Mouse (Mus musculus) hindbrain, embryonic 10.5 days (tissue): ENCODE data around the gene Luc7l2. TPM values are rescaled to one million over a fixed set of nuclear protein-coding genes. Genes with fewer than 3 reads are reported as not detected.

ENCODE experiments used
- DNase-seq: peaks from one replicate; pipeline ENCODE4 v3.0.0-alpha.2; 2017; ENCODE audit warnings: low spot score
- H3K27ac ChIP-seq: fragments of 300-500 bp; sonication (generic); 2 replicates; pipeline ENCODE4 v1.5.1; 2016; ENCODE audit warnings: mild to moderate bottlenecking, moderate library complexity
- H3K27me3 ChIP-seq: fragments of 300-500 bp; sonication (generic); 2 replicates; pipeline ENCODE4 v1.6.1; 2016; ENCODE audit warnings: mild to moderate bottlenecking; ENCODE audit not compliant: poor library complexity, insufficient read depth, severe bottlenecking
- H3K36me3 ChIP-seq: fragments of 300-500 bp; sonication (generic); 2 replicates; pipeline ENCODE4 v1.6.1; 2016; ENCODE audit warnings: mild to moderate bottlenecking, moderate library complexity
- H3K4me1 ChIP-seq: fragments of 300-500 bp; sonication (generic); replicated peaks from 2 replicates; pipeline ENCODE4 v1.6.1; 2016; ENCODE audit warnings: mild to moderate bottlenecking
- H3K4me3 ChIP-seq: fragments of 300-500 bp; sonication (generic); 2 replicates; pipeline ENCODE4 v1.5.1; 2016; ENCODE audit warnings: mild to moderate bottlenecking, moderate library complexity
- H3K9me3 ChIP-seq: fragments of 300-500 bp; sonication (generic); 2 replicates; pipeline ENCODE4 v1.6.1; 2016; ENCODE audit warnings: mild to moderate bottlenecking, moderate library complexity
- WGBS: fragments of 180-500 bp; shearing (Covaris S2); methylation state at CpG from one replicate; pipeline ENCODE4 v1.1.7; 2016; 5-methylcytosine and 5-hydroxymethylcytosine counted together
- polyA plus RNA-seq: library from polyadenylated mRNA; unstranded; fragments of >200 nt; fragmentation: Nextera tagmentation; extraction: Ambion mirVana; gene quantifications from 2 replicates; pipeline ENCODE4 v1.2.1, GENCODE M21; 2016

Luc7l2 gene
- polyA plus RNA-seq, 1 experiment from 2014 or later, result 32.7 TPM

- Histone ChIP-seq H3K36me3 (peaks cover 66% of the 10 kb centered on the region), H3K4me3 (no peak overlapping the region), H3K27ac (no peak overlapping the region), H3K4me1 (no peaks in the 10 kb centered on the region), H3K9me3 (peaks cover 10% of the 10 kb centered on the region; the same call in 1 of the 2 replicates), H3K27me3 (no peaks in the 10 kb centered on the region)
- DNase-seq, result peak; percentile 1
- 93% methylated on average over 1 of the region's 1 CpGs for WGBS
Observed at GRCm38 (mm10) chr6:38622406-38622805, 71.3 kb downstream of the Luc7l2 start.

- Histone ChIP-seq H3K4me1 (no peaks in the 10 kb centered on the region), H3K27ac (no peak overlapping the region), H3K36me3 (peaks cover 62% of the 10 kb centered on the region), H3K9me3 (0 out of 2 replicates have a peak, but pooled peaks cover 3% of the 10 kb centered on the region), H3K27me3 (no peaks in the 10 kb centered on the region), H3K4me3 (no peak overlapping the region)
- 98% methylated on average over 2 of the region's 2 CpGs for WGBS
- peak; percentile 2 for DNase-seq
Observed at GRCm38 (mm10) chr6:38623457-38623856, 72.3 kb downstream of the Luc7l2 start.

- H3K36me3 ChIP-seq, result peaks cover 53% of the 10 kb centered on the region
- H3K4me3 ChIP-seq, result no peak overlapping the region
- H3K27ac ChIP-seq, result no peak overlapping the region
- no peak for DNase-seq
- H3K27me3 ChIP-seq, result no peaks in the 10 kb centered on the region
- no peaks in the 10 kb centered on the region for H3K4me1 ChIP-seq
- 93% methylated on average over 1 of the region's 1 CpGs for WGBS
- no peaks in the 10 kb centered on the region for H3K9me3 ChIP-seq
Observed at GRCm38 (mm10) chr6:38624439-38624838, 73.3 kb downstream of the Luc7l2 start.

GRCm38 (mm10) chr6:38626086-38626485 is 75.0 kb downstream of the Luc7l2 start:
- H3K9me3 ChIP-seq, result no peaks in the 10 kb centered on the region
- no peaks in the 10 kb centered on the region for H3K27me3 ChIP-seq
- no peak overlapping the region for H3K27ac ChIP-seq
- H3K36me3 ChIP-seq, result peaks cover 38% of the 10 kb centered on the region
- DNase-seq, result no peak
- no peaks in the 10 kb centered on the region for H3K4me1 ChIP-seq
- H3K4me3 ChIP-seq, result no peak overlapping the region
- WGBS, result 95% methylated on average over 5 of the region's 5 CpGs

GRCm38 (mm10) chr6:38627081-38627480 is 75.9 kb downstream of the Luc7l2 start:
- Histone ChIP-seq H3K4me3 (no peak overlapping the region), H3K4me1 (no peaks in the 10 kb centered on the region), H3K9me3 (no peaks in the 10 kb centered on the region), H3K27me3 (no peaks in the 10 kb centered on the region), H3K36me3 (peaks cover 36% of the 10 kb centered on the region), H3K27ac (no peak overlapping the region)
- DNase-seq, result no peak
- whole genome bisulfite sequencing, result 97% methylated on average over 4 of the region's 4 CpGs

- Histone ChIP-seq H3K27me3 (peaks cover 4% of the 10 kb centered on the region), H3K27ac (no peak overlapping the region), H3K4me3 (no peak overlapping the region), H3K4me1 (no peaks in the 10 kb centered on the region), H3K36me3 (peaks cover 33% of the 10 kb centered on the region), H3K9me3 (no peaks in the 10 kb centered on the region)
- peak; percentile 1 for DNase-seq
- WGBS, result 84% methylated on average over 4 of the region's 4 CpGs
Observed at GRCm38 (mm10) chr6:38627486-38627885, 76.4 kb downstream of the Luc7l2 start.

GRCm38 (mm10) chr6:38629556-38629955 is 78.4 kb downstream of the Luc7l2 start:
- no peak overlapping the region for H3K4me3 ChIP-seq
- peaks cover 21% of the 10 kb centered on the region for H3K36me3 ChIP-seq
- no peaks in the 10 kb centered on the region for H3K4me1 ChIP-seq
- 87% methylated on average over 1 of the region's 1 CpGs for WGBS
- H3K27ac ChIP-seq, result no peak overlapping the region
- DNase-seq, result no peak
- H3K27me3 ChIP-seq, result peaks cover 24% of the 10 kb centered on the region
- no peaks in the 10 kb centered on the region for H3K9me3 ChIP-seq

GRCm38 (mm10) chr6:38632826-38633225 is 81.7 kb downstream of the Luc7l2 start:
- H3K4me3 ChIP-seq, result no peak overlapping the region
- H3K9me3 ChIP-seq, result no peaks in the 10 kb centered on the region
- WGBS, result 84% methylated on average over 2 of the region's 2 CpGs
- H3K4me1 ChIP-seq, result peaks cover 19% of the 10 kb centered on the region
- no peak overlapping the region for H3K27ac ChIP-seq
- H3K36me3 ChIP-seq, result 0 out of 2 replicates have a peak, but pooled peaks cover 4% of the 10 kb centered on the region
- DNase-seq, result no peak
- peaks cover 56% of the 10 kb centered on the region for H3K27me3 ChIP-seq

GRCm38 (mm10) chr6:38634461-38634860 is 83.3 kb downstream of the Luc7l2 start:
- peaks cover 19% of the 10 kb centered on the region for H3K4me1 ChIP-seq
- no peak overlapping the region for H3K27ac ChIP-seq
- WGBS, result 82% methylated on average over 8 of the region's 8 CpGs
- H3K9me3 ChIP-seq, result no peaks in the 10 kb centered on the region
- H3K4me3 ChIP-seq, result no peak overlapping the region
- no peak for DNase-seq
- no peaks in the 10 kb centered on the region for H3K36me3 ChIP-seq
- peaks cover 72% of the 10 kb centered on the region for H3K27me3 ChIP-seq

- 3% methylated on average over 67 of the region's 72 CpGs for WGBS
- Histone ChIP-seq H3K9me3 (no peaks in the 10 kb centered on the region), H3K27ac (peak overlapping the region; percentile 62; the same call in 1 of the 2 replicates), H3K27me3 (peaks cover 89% of the 10 kb centered on the region), H3K4me3 (peak overlapping the region; percentile 70), H3K4me1 (peaks cover 19% of the 10 kb centered on the region), H3K36me3 (no peaks in the 10 kb centered on the region)
- peak; percentile 44 for DNase-seq
Observed at GRCm38 (mm10) chr6:38635941-38636851, 85.1 kb downstream of the Luc7l2 start.

- peak; percentile 66 for DNase-seq
- 2% methylated on average over 60 of the region's 60 CpGs for WGBS
- Histone ChIP-seq H3K36me3 (no peaks in the 10 kb centered on the region), H3K4me3 (peak within 1 kb of the TSS; percentile 70), H3K9me3 (no peaks in the 10 kb centered on the region), H3K4me1 (peaks cover 19% of the 10 kb centered on the region), H3K27ac (peak within 1 kb of the TSS; percentile 62; the same call in 1 of the 2 replicates), H3K27me3 (peaks cover 97% of the 10 kb centered on the region)
Observed at GRCm38 (mm10) chr6:38636852-38637618, 85.9 kb downstream of the Luc7l2 start, which contains the start of gene Klrg2. TSS of gene Klrg2 (minus strand) at chr6:38637242.

GRCm38 (mm10) chr6:38640401-38640800 is 89.3 kb downstream of the Luc7l2 start:
- no peak overlapping the region for H3K27ac ChIP-seq
- peaks cover 23% of the 10 kb centered on the region for H3K4me1 ChIP-seq
- WGBS, result 85% methylated on average over 11 of the region's 11 CpGs
- H3K4me3 ChIP-seq, result no peak overlapping the region
- DNase-seq, result no peak
- no peaks in the 10 kb centered on the region for H3K36me3 ChIP-seq
- peaks cover 68% of the 10 kb centered on the region for H3K27me3 ChIP-seq
- H3K9me3 ChIP-seq, result no peaks in the 10 kb centered on the region

GRCm38 (mm10) chr6:38641228-38641627 is 90.1 kb downstream of the Luc7l2 start:
- Histone ChIP-seq H3K4me3 (no peak overlapping the region), H3K9me3 (no peaks in the 10 kb centered on the region), H3K4me1 (peaks cover 17% of the 10 kb centered on the region), H3K27ac (no peak overlapping the region), H3K27me3 (peaks cover 60% of the 10 kb centered on the region), H3K36me3 (no peaks in the 10 kb centered on the region)
- 73% methylated on average over 5 of the region's 5 CpGs for WGBS
- no peak for DNase-seq
